Mouse (Mus musculus): ENCODE measurements around the gene Ccdc6. TPM values are rescaled to one million over a fixed set of nuclear protein-coding genes. Genes with fewer than 3 reads are reported as not detected.

Ccdc6 gene
- polyA plus RNA-seq, 1 experiment: 68.8 TPM

GRCm38 (mm10) chr10:70123454-70123853 lies 26.5 kb downstream of the Ccdc6 start:
- TF ChIP-seq CTCF (IDR thresholded peaks at IDR 0.05; ENCODE audit: borderline replicate concordance, insufficient read depth, low read length): no peak
- no peak overlapping the region for H3K4me3 ChIP-seq (ENCODE audit: insufficient read depth, low read length)
- H3K27ac ChIP-seq (ENCODE audit: insufficient read depth, low read length): peak overlapping the region; percentile 54; the same call in 1 of the 2 replicates
- peaks cover 21% of the 10 kb centered on the region for H3K4me1 ChIP-seq (ENCODE audit: control insufficient read depth, insufficient read depth, low read length)

- Histone ChIP-seq H3K4me3 (ENCODE audit: insufficient read depth, low read length) (no peak overlapping the region), H3K27ac (ENCODE audit: insufficient read depth, low read length) (no peak overlapping the region), H3K4me1 (ENCODE audit: control insufficient read depth, insufficient read depth, low read length) (peaks cover 11% of the 10 kb centered on the region)
- TF ChIP-seq CTCF (IDR thresholded peaks at IDR 0.05; ENCODE audit: borderline replicate concordance, insufficient read depth, low read length) (no peak), POLR2A (IDR thresholded peaks at IDR 0.05; ENCODE audit: low read depth, low read length) (no peak)
Measured at GRCm38 (mm10) chr10:70125491-70125890, 28.6 kb downstream of the Ccdc6 start.

- H3K27ac ChIP-seq (ENCODE audit: insufficient read depth, low read length): no peak overlapping the region
- no peak overlapping the region for H3K4me3 ChIP-seq (ENCODE audit: insufficient read depth, low read length)
- H3K4me1 ChIP-seq (ENCODE audit: control insufficient read depth, insufficient read depth, low read length): no peaks in the 10 kb centered on the region
- TF ChIP-seq CTCF (IDR thresholded peaks at IDR 0.05; ENCODE audit: borderline replicate concordance, insufficient read depth, low read length) (no peak), POLR2A (IDR thresholded peaks at IDR 0.05; ENCODE audit: low read depth, low read length) (no peak)
Measured at GRCm38 (mm10) chr10:70127273-70127672, 30.4 kb downstream of the Ccdc6 start.

- H3K27ac ChIP-seq (ENCODE audit: insufficient read depth, low read length): no peak overlapping the region
- H3K4me1 ChIP-seq (ENCODE audit: control insufficient read depth, insufficient read depth, low read length): 0 out of 2 replicates have a peak, but pooled peaks cover 4% of the 10 kb centered on the region
- H3K4me3 ChIP-seq (ENCODE audit: insufficient read depth, low read length): no peak overlapping the region
- TF ChIP-seq POLR2A (IDR thresholded peaks at IDR 0.05; ENCODE audit: low read depth, low read length) (no peak), CTCF (IDR thresholded peaks at IDR 0.05; ENCODE audit: borderline replicate concordance, insufficient read depth, low read length) (no peak)
Measured at GRCm38 (mm10) chr10:70128408-70128807, 31.5 kb downstream of the Ccdc6 start.

- TF ChIP-seq CTCF (IDR thresholded peaks at IDR 0.05; ENCODE audit: borderline replicate concordance, insufficient read depth, low read length): no peak
- TF ChIP-seq POLR2A (IDR thresholded peaks at IDR 0.05; ENCODE audit: low read depth, low read length): no peak
- peak overlapping the region; percentile 34; the same call in 1 of the 2 replicates for H3K27ac ChIP-seq (ENCODE audit: insufficient read depth, low read length)
- H3K4me1 ChIP-seq (ENCODE audit: control insufficient read depth, insufficient read depth, low read length): 0 out of 2 replicates have a peak, but pooled peaks cover 4% of the 10 kb centered on the region
- no peak overlapping the region for H3K4me3 ChIP-seq (ENCODE audit: insufficient read depth, low read length)
Measured at GRCm38 (mm10) chr10:70132087-70132560, 35.2 kb downstream of the Ccdc6 start.

GRCm38 (mm10) chr10:70132714-70133113 lies 35.8 kb downstream of the Ccdc6 start:
- no peak overlapping the region for H3K4me3 ChIP-seq (ENCODE audit: insufficient read depth, low read length)
- H3K4me1 ChIP-seq (ENCODE audit: control insufficient read depth, insufficient read depth, low read length): 0 out of 2 replicates have a peak, but pooled peaks cover 4% of the 10 kb centered on the region
- H3K27ac ChIP-seq (ENCODE audit: insufficient read depth, low read length): peak overlapping the region; percentile 34
- TF ChIP-seq POLR2A (IDR thresholded peaks at IDR 0.05; ENCODE audit: low read depth, low read length): no peak
- no peak for TF ChIP-seq CTCF (IDR thresholded peaks at IDR 0.05; ENCODE audit: borderline replicate concordance, insufficient read depth, low read length)

GRCm38 (mm10) chr10:70133188-70133587 lies 36.3 kb downstream of the Ccdc6 start:
- Histone ChIP-seq H3K4me3 (ENCODE audit: insufficient read depth, low read length) (no peak overlapping the region), H3K27ac (ENCODE audit: insufficient read depth, low read length) (no peak overlapping the region), H3K4me1 (ENCODE audit: control insufficient read depth, insufficient read depth, low read length) (0 out of 2 replicates have a peak, but pooled peaks cover 4% of the 10 kb centered on the region)
- TF ChIP-seq CTCF (IDR thresholded peaks at IDR 0.05; ENCODE audit: borderline replicate concordance, insufficient read depth, low read length) (no peak), POLR2A (IDR thresholded peaks at IDR 0.05; ENCODE audit: low read depth, low read length) (no peak)

GRCm38 (mm10) chr10:70135680-70136079 lies 38.8 kb downstream of the Ccdc6 start:
- no peak for TF ChIP-seq POLR2A (IDR thresholded peaks at IDR 0.05; ENCODE audit: low read depth, low read length)
- peak; percentile 53 for TF ChIP-seq CTCF (IDR thresholded peaks at IDR 0.05; ENCODE audit: borderline replicate concordance, insufficient read depth, low read length)
- 0 out of 2 replicates have a peak, but pooled peaks cover 4% of the 10 kb centered on the region for H3K4me1 ChIP-seq (ENCODE audit: control insufficient read depth, insufficient read depth, low read length)
- H3K27ac ChIP-seq (ENCODE audit: insufficient read depth, low read length): no peak overlapping the region
- H3K4me3 ChIP-seq (ENCODE audit: insufficient read depth, low read length): no peak overlapping the region

GRCm38 (mm10) chr10:70137652-70138051 lies 40.7 kb downstream of the Ccdc6 start:
- no peak overlapping the region for H3K4me3 ChIP-seq (ENCODE audit: insufficient read depth, low read length)
- H3K4me1 ChIP-seq (ENCODE audit: control insufficient read depth, insufficient read depth, low read length): 0 out of 2 replicates have a peak, but pooled peaks cover 4% of the 10 kb centered on the region
- TF ChIP-seq POLR2A (IDR thresholded peaks at IDR 0.05; ENCODE audit: low read depth, low read length) (no peak), CTCF (IDR thresholded peaks at IDR 0.05; ENCODE audit: borderline replicate concordance, insufficient read depth, low read length) (no peak)
- no peak overlapping the region for H3K27ac ChIP-seq (ENCODE audit: insufficient read depth, low read length)

- TF ChIP-seq POLR2A (IDR thresholded peaks at IDR 0.05; ENCODE audit: low read depth, low read length) (no peak), CTCF (IDR thresholded peaks at IDR 0.05; ENCODE audit: borderline replicate concordance, insufficient read depth, low read length) (no peak)
- Histone ChIP-seq H3K4me3 (ENCODE audit: insufficient read depth, low read length) (no peak overlapping the region), H3K27ac (ENCODE audit: insufficient read depth, low read length) (no peak overlapping the region), H3K4me1 (ENCODE audit: control insufficient read depth, insufficient read depth, low read length) (0 out of 2 replicates have a peak, but pooled peaks cover 1% of the 10 kb centered on the region)
Measured at GRCm38 (mm10) chr10:70138150-70138549, 41.2 kb downstream of the Ccdc6 start.
